Mouse (Mus musculus) embryonic fibroblast, embryonic 13.5 days (primary cell): ENCODE measurements around the gene Zfp791.

Source experiments
- CTCF ChIP-seq: IDR thresholded peaks from 2 replicates; pipeline ENCODE4 v1.5.1; 2011; ENCODE audit warnings: mild to moderate bottlenecking, control low read depth, low read length, moderate library complexity, borderline replicate concordance; ENCODE audit not compliant: insufficient read depth
- POLR2A ChIP-seq: IDR thresholded peaks from 2 replicates; pipeline ENCODE4 v1.6.1; 2011; ENCODE audit warnings: low read depth, mild to moderate bottlenecking, control low read depth, low read length, moderate library complexity

DNA sequence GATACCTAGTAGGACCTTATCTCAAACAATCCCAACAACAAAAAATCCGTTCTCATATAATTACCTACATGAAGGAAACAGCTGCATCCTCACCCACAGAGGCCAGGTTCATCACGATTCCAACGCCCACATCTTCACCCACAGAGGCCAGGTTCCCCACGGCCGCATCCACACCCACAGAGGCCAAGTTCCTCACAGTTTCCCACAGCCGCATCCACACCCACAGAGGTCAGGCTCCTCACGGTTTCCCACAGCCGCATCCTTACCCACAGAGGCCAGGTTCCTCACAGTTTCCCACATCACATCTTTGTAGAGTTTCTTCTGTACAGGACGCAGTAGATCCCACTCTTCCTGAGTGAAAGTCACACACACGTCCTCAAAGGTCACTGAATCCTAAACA, 9.7 kb downstream of the Zfp791 start:
- TF ChIP-seq POLR2A (no peak), CTCF (no peak)
